In genomic region chr8:4254001-4254400, GRCm38 (mm10) we compare ENCODE assay signal across 8 mouse cellular contexts. TPM values are rescaled to one million over a fixed set of nuclear protein-coding genes. Genes with fewer than 3 reads are reported as not detected.
A peak's percentile ranks its signal among the peaks of the same experiment; 100 is the strongest.
DNase-seq lines count a peak whose midpoint lies in the region; ATAC-seq and TF ChIP-seq lines count a peak whose summit lies in the region.

No protein-coding gene starts in this region.

- H3K4me1 ChIP-seq in forebrain, embryonic 12.5 days: peaks cover 46% of the 10 kb centered on the region
- peaks cover 22% of the 10 kb centered on the region for H3K4me1 ChIP-seq in intestine, embryonic 16.5 days (ENCODE audit: control insufficient read depth, insufficient read depth, low read length)
- H3K4me1 ChIP-seq in limb, embryonic 14.5 days (ENCODE audit: control insufficient read depth, insufficient read depth, low read length): peaks cover 26% of the 10 kb centered on the region
- H3K4me1 ChIP-seq in neural tube, embryonic 14.5 days (ENCODE audit: control insufficient read depth, insufficient read depth, low read length): peaks cover 22% of the 10 kb centered on the region

- H3K4me3 ChIP-seq in forebrain, embryonic 12.5 days (replicated peaks): peak overlapping the region; percentile 88
- peak overlapping the region; percentile 98 for H3K4me3 ChIP-seq in intestine, embryonic 16.5 days (ENCODE audit: low read length)
- peak overlapping the region; percentile 86 for H3K4me3 ChIP-seq in limb, embryonic 14.5 days (replicated peaks; ENCODE audit: low read length)
- H3K4me3 ChIP-seq in neural tube, embryonic 14.5 days (ENCODE audit: low read depth, low read length): peak overlapping the region; percentile 92

- peak overlapping the region; percentile 95 for H3K27ac ChIP-seq in forebrain, embryonic 12.5 days
- H3K27ac ChIP-seq in intestine, embryonic 16.5 days (ENCODE audit: low read length): no peak overlapping the region
- 0 out of 2 replicates have a peak overlapping the region, but pooled peaks have one; percentile 19 for H3K27ac ChIP-seq in limb, embryonic 14.5 days (replicated peaks; ENCODE audit: low read depth, low read length)
- peak overlapping the region; percentile 88 for H3K27ac ChIP-seq in neural tube, embryonic 14.5 days (ENCODE audit: low read depth, low read length)

- 55% methylated on average over 6 of the region's 6 CpGs for WGBS in forebrain, embryonic 12.5 days
- WGBS in intestine, embryonic 16.5 days: 66% methylated on average over 6 of the region's 6 CpGs
- 74% methylated on average over 6 of the region's 6 CpGs for WGBS in limb, embryonic 14.5 days
- WGBS in neural tube, embryonic 14.5 days: 64% methylated on average over 6 of the region's 6 CpGs

- peak overlapping the region; percentile 69 for H3K4me2 ChIP-seq in forebrain, embryonic 12.5 days
- peak overlapping the region; percentile 66 for H3K4me2 ChIP-seq in intestine, embryonic 16.5 days (ENCODE audit: low read depth, low read length)
- H3K4me2 ChIP-seq in limb, embryonic 14.5 days (replicated peaks; ENCODE audit: low read depth, low read length, severe bottlenecking): peak overlapping the region; percentile 76
- peak overlapping the region; percentile 47 for H3K4me2 ChIP-seq in neural tube, embryonic 14.5 days (ENCODE audit: low read depth, low read length)

- DNase-seq in cerebellum, adult 11 months: peak; percentile 69
- DNase-seq in R1 (ENCODE audit: low read depth, low spot score): peak; percentile 59
- peak; percentile 40 for DNase-seq in limb, embryonic 14.5 days (ENCODE audit: low spot score)
- DNase-seq in thymus, postnatal 10 days (ENCODE audit: low spot score in 2 of 2): no peak

- peaks cover 8% of the 10 kb centered on the region; the same call in 1 of the 2 replicates for H3K27me3 ChIP-seq in forebrain, embryonic 12.5 days
- no peaks in the 10 kb centered on the region for H3K27me3 ChIP-seq in intestine, embryonic 16.5 days (replicated peaks; ENCODE audit: control insufficient read depth, insufficient read depth, low read length)
- H3K27me3 ChIP-seq in limb, embryonic 14.5 days (ENCODE audit: control insufficient read depth, insufficient read depth, low read length): no peaks in the 10 kb centered on the region
- no peaks in the 10 kb centered on the region for H3K27me3 ChIP-seq in neural tube, embryonic 14.5 days (ENCODE audit: control insufficient read depth, insufficient read depth, low read length)

- no peak for TF ChIP-seq POLR2A in limb, embryonic 14.5 days (IDR thresholded peaks at IDR 0.05; ENCODE audit: borderline replicate concordance, extremely low read depth, insufficient read depth, insufficient read length)

- H3K9ac ChIP-seq in forebrain, embryonic 12.5 days: peak overlapping the region; percentile 90; the same call in 1 of the 2 replicates
- 0 out of 2 replicates have a peak overlapping the region, but pooled peaks have one; percentile 29 for H3K9ac ChIP-seq in intestine, embryonic 16.5 days (ENCODE audit: low read depth, low read length)
- H3K9ac ChIP-seq in limb, embryonic 14.5 days (ENCODE audit: low read depth, low read length, severe bottlenecking): peak overlapping the region; percentile 85
- H3K9ac ChIP-seq in neural tube, embryonic 14.5 days (replicated peaks; ENCODE audit: low read depth, low read length): peak overlapping the region; percentile 86; the same call in 1 of the 2 replicates

- no peak for ATAC-seq in cerebellum, adult (ENCODE audit: insufficient number of reproducible peaks, low FRiP score, low TSS enrichment)
- no peak for ATAC-seq in forebrain, embryonic 12.5 days (ENCODE audit: low FRiP score)
- ATAC-seq in intestine, embryonic 16.5 days: no peak
- no peak for ATAC-seq in limb, embryonic 14.5 days (ENCODE audit: low FRiP score, low read depth)
- no peak for ATAC-seq in neural tube, embryonic 14.5 days (ENCODE audit: low read depth)

- peaks cover 38% of the 10 kb centered on the region for H3K36me3 ChIP-seq in forebrain, embryonic 12.5 days (replicated peaks)
- peaks cover 9% of the 10 kb centered on the region; the same call in 1 of the 2 replicates for H3K36me3 ChIP-seq in intestine, embryonic 16.5 days (ENCODE audit: control insufficient read depth, insufficient read depth, low read length)
- peaks cover 28% of the 10 kb centered on the region for H3K36me3 ChIP-seq in limb, embryonic 14.5 days (ENCODE audit: control insufficient read depth, insufficient read depth, low read length)
- peaks cover 12% of the 10 kb centered on the region for H3K36me3 ChIP-seq in neural tube, embryonic 14.5 days (ENCODE audit: control insufficient read depth, insufficient read depth, low read length)

- no peaks in the 10 kb centered on the region for H3K9me3 ChIP-seq in forebrain, embryonic 12.5 days
- no peaks in the 10 kb centered on the region for H3K9me3 ChIP-seq in intestine, embryonic 16.5 days (ENCODE audit: control insufficient read depth, low read length)
- no peaks in the 10 kb centered on the region for H3K9me3 ChIP-seq in limb, embryonic 14.5 days (ENCODE audit: control insufficient read depth, low read length)
- H3K9me3 ChIP-seq in neural tube, embryonic 14.5 days (ENCODE audit: control insufficient read depth, low read length): no peaks in the 10 kb centered on the region

RNA-seq across cellular contexts. Expression of gene Snapc2, which starts 1.1 kb away (rescaled TPM):
- 63.2 and 67.2 TPM in 2 replicates for polyA plus RNA-seq in forebrain, embryonic 12.5 days (2016; fragmentation: Nextera tagmentation; extraction: Ambion mirVana)
- polyA plus RNA-seq in intestine, embryonic 16.5 days (2015; fragmentation: Nextera tagmentation; extraction: Ambion mirVana): 38.9 and 43.5 TPM in 2 replicates
- 52.6 and 61.4 TPM in 2 replicates for polyA plus RNA-seq in limb, embryonic 14.5 days (2012; rRNA removed)
- polyA plus RNA-seq in limb, embryonic 14.5 days (2014; fragmentation: Nextera tagmentation; extraction: Ambion mirVana): 50.6 and 55.8 TPM in 2 replicates
- 57.9 and 69.0 TPM in 2 replicates for polyA plus RNA-seq in neural tube, embryonic 14.5 days (2014; fragmentation: Nextera tagmentation; extraction: Ambion mirVana)

RNA-seq across cellular contexts. Expression of gene Ctxn1, which starts 5.1 kb away (rescaled TPM):
- 189 and 199 TPM in 2 replicates for polyA plus RNA-seq in forebrain, embryonic 12.5 days (2016; fragmentation: Nextera tagmentation; extraction: Ambion mirVana)
- polyA plus RNA-seq in intestine, embryonic 16.5 days (2015; fragmentation: Nextera tagmentation; extraction: Ambion mirVana): 52.8 and 55.0 TPM in 2 replicates
- polyA plus RNA-seq in limb, embryonic 14.5 days (2012; rRNA removed): 102 and 151 TPM in 2 replicates
- polyA plus RNA-seq in limb, embryonic 14.5 days (2014; fragmentation: Nextera tagmentation; extraction: Ambion mirVana): 54.9 and 62.4 TPM in 2 replicates
- polyA plus RNA-seq in neural tube, embryonic 14.5 days (2014; fragmentation: Nextera tagmentation; extraction: Ambion mirVana): 203 and 212 TPM in 2 replicates

RNA-seq across cellular contexts. Expression of gene Tgfbr3l, which starts 6.0 kb away (rescaled TPM):
- 3.7 and 4.5 TPM in 2 replicates for polyA plus RNA-seq in forebrain, embryonic 12.5 days (2016; fragmentation: Nextera tagmentation; extraction: Ambion mirVana)
- 2.4 and 2.9 TPM in 2 replicates for polyA plus RNA-seq in intestine, embryonic 16.5 days (2015; fragmentation: Nextera tagmentation; extraction: Ambion mirVana)
- 63.0 and 98.7 TPM in 2 replicates for polyA plus RNA-seq in limb, embryonic 14.5 days (2012; rRNA removed)
- polyA plus RNA-seq in limb, embryonic 14.5 days (2014; fragmentation: Nextera tagmentation; extraction: Ambion mirVana): 4.6 and 5.3 TPM in 2 replicates
- 4.2 and 6.5 TPM in 2 replicates for polyA plus RNA-seq in neural tube, embryonic 14.5 days (2014; fragmentation: Nextera tagmentation; extraction: Ambion mirVana)

RNA-seq across cellular contexts. Expression of gene Gm49320, which starts 15.3 kb away (rescaled TPM):
- 1.3 and 1.8 TPM in 2 replicates for polyA plus RNA-seq in forebrain, embryonic 12.5 days (2016; fragmentation: Nextera tagmentation; extraction: Ambion mirVana)
- 0.64 and 0.70 TPM in 2 replicates for polyA plus RNA-seq in intestine, embryonic 16.5 days (2015; fragmentation: Nextera tagmentation; extraction: Ambion mirVana)
- polyA plus RNA-seq in limb, embryonic 14.5 days (2012; rRNA removed): 8.5 and 10.2 TPM in 2 replicates
- polyA plus RNA-seq in limb, embryonic 14.5 days (2014; fragmentation: Nextera tagmentation; extraction: Ambion mirVana): 1.2 and 1.3 TPM in 2 replicates
- polyA plus RNA-seq in neural tube, embryonic 14.5 days (2014; fragmentation: Nextera tagmentation; extraction: Ambion mirVana): 0.89 and 1.3 TPM in 2 replicates

RNA-seq across cellular contexts. Expression of gene Map2k7, which starts 15.5 kb away (rescaled TPM):
- polyA plus RNA-seq in forebrain, embryonic 12.5 days (2016; fragmentation: Nextera tagmentation; extraction: Ambion mirVana): 36.8 TPM in 2 replicates
- polyA plus RNA-seq in intestine, embryonic 16.5 days (2015; fragmentation: Nextera tagmentation; extraction: Ambion mirVana): 17.8 and 18.8 TPM in 2 replicates
- 65.3 and 68.3 TPM in 2 replicates for polyA plus RNA-seq in limb, embryonic 14.5 days (2012; rRNA removed)
- 18.5 and 25.8 TPM in 2 replicates for polyA plus RNA-seq in limb, embryonic 14.5 days (2014; fragmentation: Nextera tagmentation; extraction: Ambion mirVana)
- polyA plus RNA-seq in neural tube, embryonic 14.5 days (2014; fragmentation: Nextera tagmentation; extraction: Ambion mirVana): 17.4 and 22.1 TPM in 2 replicates

Comparison
In these comparisons a context has a peak if more than half of its experiments do, and no peak if none do; other contexts are left out.
1. DNase-seq: peak in cerebellum, adult 11 months (single experiment), R1 (single experiment) and limb, embryonic 14.5 days (single experiment); none in thymus, postnatal 10 days (0 of 2).
2. H3K9ac ChIP-seq: peak in every context shown above with its lines; median percentile 90 in forebrain, embryonic 12.5 days; 86 in neural tube, embryonic 14.5 days; 85 in limb, embryonic 14.5 days; 29 in intestine, embryonic 16.5 days.
3. Peak in every context shown above with its lines, with median percentiles within 50 percentile points of each other: H3K4me2 ChIP-seq and H3K4me3 ChIP-seq.